Mouse (Mus musculus) heart, embryonic 14.5 days (tissue): ENCODE measurements at regions not wholly inside any gene's neighbourhood (a gene's known extent, or its start where the extent isn't known, plus 50 kb on each side); places are given as distances from the start of the nearest gene placed in this dataset.
A peak's percentile ranks its signal among the peaks of the same experiment; 100 is the strongest.

Experiments used
- ATAC-seq: fragments of 200-750 bp; cut with Nextera tagmentation; 2 replicates; pipeline ENCODE4 v1.8.0; 2017; ENCODE audit warnings: low read depth, moderate TSS enrichment; ENCODE audit not compliant: insufficient number of reproducible peaks, insufficient read depth, low FRiP score
- H3K27ac ChIP-seq, 2 experiments: fragments of 200-500 bp in 1 of 2; fragments of 300-500 bp in 1 of 2; sonication (generic) in 1 of 2; replicated peaks in 1 of 2; 2 replicates each; pipeline ENCODE4 v1.5.1; 2012 to 2014; ENCODE audit warnings: low read depth in 2 of 2, low read length in 2 of 2, control low read depth in 1 of 2, mild to moderate bottlenecking in 1 of 2, mixed read lengths in 1 of 2; ENCODE audit not compliant: control insufficient read depth in 1 of 2, insufficient read depth in 1 of 2
- H3K27me3 ChIP-seq: fragments of 300-500 bp; sonication (generic); 2 replicates; pipeline ENCODE4 v1.6.1; 2014; ENCODE audit warnings: mild to moderate bottlenecking, low read length, control low read depth; ENCODE audit not compliant: control insufficient read depth, insufficient read depth
- H3K36me3 ChIP-seq: fragments of 300-500 bp; sonication (generic); 2 replicates; pipeline ENCODE4 v1.6.1; 2014; ENCODE audit warnings: mild to moderate bottlenecking, control low read depth, low read length, mixed read lengths; ENCODE audit not compliant: control insufficient read depth, insufficient read depth
- H3K4me1 ChIP-seq, 2 experiments: fragments of 200-500 bp in 1 of 2; fragments of 300-500 bp in 1 of 2; sonication (generic) in 1 of 2; 2 replicates each; pipeline ENCODE4 v1.6.1; 2012 to 2014; ENCODE audit warnings: low read length in 2 of 2, control low read depth in 1 of 2, mixed read lengths in 1 of 2; ENCODE audit not compliant: control insufficient read depth in 2 of 2, insufficient read depth in 2 of 2
- H3K4me2 ChIP-seq: fragments of 300-500 bp; sonication (generic); 2 replicates; pipeline ENCODE4 v1.6.1; 2014; ENCODE audit warnings: mild to moderate bottlenecking, low read length
- H3K4me3 ChIP-seq, 2 experiments: fragments of 200-500 bp in 1 of 2; fragments of 300-500 bp in 1 of 2; sonication (generic) in 1 of 2; 2 replicates each; pipeline ENCODE4 v1.5.1; 2012 to 2014; ENCODE audit warnings: low read length in 2 of 2, mild to moderate bottlenecking in 2 of 2, control low read depth in 1 of 2, low read depth in 1 of 2, moderate library complexity in 1 of 2; ENCODE audit not compliant: control insufficient read depth in 1 of 2, insufficient read depth in 1 of 2
- H3K9ac ChIP-seq: fragments of 300-500 bp; sonication (generic); 2 replicates; pipeline ENCODE4 v1.6.1; 2014; ENCODE audit warnings: mild to moderate bottlenecking, low read length
- H3K9me3 ChIP-seq: fragments of 300-500 bp; sonication (generic); 2 replicates; pipeline ENCODE4 v1.6.1; 2016; ENCODE audit warnings: low read length, control low read depth; ENCODE audit not compliant: control insufficient read depth
- WGBS: fragments of 180-500 bp; shearing (Covaris S2); extraction: QIAGEN DNeasy Blood & Tissue Kit; methylation state at CpG from one replicate; pipeline ENCODE4 v1.1.7; 2014; 5-methylcytosine and 5-hydroxymethylcytosine counted together

GRCm38 (mm10) chr5:77581702-77582101, 173.9 kb upstream of the Igfbp7 start:
- Histone ChIP-seq H3K27ac (peak overlapping the region in 1 of 2 experiments; percentile 77; a peak in 1 of 4 replicates), H3K27me3 (no peaks in the 10 kb centered on the region), H3K36me3 (no peaks in the 10 kb centered on the region), H3K4me3 (no peak overlapping the region), H3K9ac (no peak overlapping the region), H3K9me3 (no peaks in the 10 kb centered on the region), H3K4me2 (no peak overlapping the region; the same call in 1 of the 2 replicates), H3K4me1 (peaks cover 14 to 27% of the 10 kb centered on the region in 2 experiments)
- ATAC-seq = no peak
- 62% methylated on average over 6 of the region's 6 CpGs for WGBS

- H3K9ac ChIP-seq = no peak overlapping the region
- no peaks in the 10 kb centered on the region for H3K9me3 ChIP-seq
- no peak overlapping the region for H3K4me3 ChIP-seq
- ATAC-seq = no peak
- H3K27me3 ChIP-seq = no peaks in the 10 kb centered on the region
- peaks cover 14 to 30% of the 10 kb centered on the region in 2 experiments for H3K4me1 ChIP-seq
- H3K36me3 ChIP-seq = no peaks in the 10 kb centered on the region
- peak overlapping the region; percentile 77 to 82 for H3K27ac ChIP-seq
- H3K4me2 ChIP-seq = peak overlapping the region; percentile 52
- 35% methylated on average over 6 of the region's 6 CpGs for WGBS
Observed at GRCm38 (mm10) chr5:77581106-77581638, 173.3 kb upstream of the Igfbp7 start.

- H3K4me1 ChIP-seq = peaks cover 14 to 30% of the 10 kb centered on the region in 2 experiments
- WGBS = 22% methylated on average over 20 of the region's 20 CpGs
- H3K27ac ChIP-seq = peak overlapping the region; percentile 77 to 82
- peak overlapping the region in 1 of 2 experiments; percentile 11; a peak in 2 of 4 replicates for H3K4me3 ChIP-seq
- H3K4me2 ChIP-seq = peak overlapping the region; percentile 52
- no peaks in the 10 kb centered on the region for H3K27me3 ChIP-seq
- no peaks in the 10 kb centered on the region for H3K9me3 ChIP-seq
- H3K36me3 ChIP-seq = no peaks in the 10 kb centered on the region
- no peak; the same call in 1 of the 2 replicates for ATAC-seq
- H3K9ac ChIP-seq = no peak overlapping the region
Observed at GRCm38 (mm10) chr5:77579826-77580745, 172.2 kb upstream of the Igfbp7 start.

GRCm38 (mm10) chr5:77576881-77577280, 169.0 kb upstream of the Igfbp7 start:
- Histone ChIP-seq H3K27me3 (no peaks in the 10 kb centered on the region), H3K4me3 (no peak overlapping the region), H3K9ac (no peak overlapping the region), H3K36me3 (no peaks in the 10 kb centered on the region), H3K4me1 (peaks cover 14 to 30% of the 10 kb centered on the region in 2 experiments), H3K4me2 (no peak overlapping the region), H3K27ac (no peak overlapping the region), H3K9me3 (no peaks in the 10 kb centered on the region)
- ATAC-seq = no peak
- 75% methylated on average over 5 of the region's 5 CpGs for WGBS

GRCm38 (mm10) chr5:77575780-77576179, 167.9 kb upstream of the Igfbp7 start:
- 82% methylated on average over 8 of the region's 8 CpGs for WGBS
- ATAC-seq = no peak

GRCm38 (mm10) chr5:77570364-77570763, 162.5 kb upstream of the Igfbp7 start:
- H3K4me2 ChIP-seq = no peak overlapping the region
- H3K9ac ChIP-seq = no peak overlapping the region
- no peaks in the 10 kb centered on the region for H3K27me3 ChIP-seq
- no peaks in the 10 kb centered on the region for H3K9me3 ChIP-seq
- H3K4me1 ChIP-seq = peaks cover 0 to 4% of the 10 kb centered on the region in 2 experiments; a peak in 1 of 4 replicates
- WGBS = 48% methylated on average over 9 of the region's 9 CpGs
- no peak overlapping the region for H3K27ac ChIP-seq
- no peaks in the 10 kb centered on the region for H3K36me3 ChIP-seq
- no peak for ATAC-seq
- H3K4me3 ChIP-seq = no peak overlapping the region

More at GRCm38 (mm10) chr5:77575780-77576179, 167.9 kb upstream of the Igfbp7 start:
- H3K4me3 ChIP-seq = no peak overlapping the region
- H3K4me1 ChIP-seq = peaks cover 10 to 20% of the 10 kb centered on the region in 2 experiments
- H3K9ac ChIP-seq = no peak overlapping the region
- no peak overlapping the region for H3K4me2 ChIP-seq
- H3K27ac ChIP-seq = no peak overlapping the region
- H3K9me3 ChIP-seq = no peaks in the 10 kb centered on the region
- no peaks in the 10 kb centered on the region for H3K27me3 ChIP-seq
- H3K36me3 ChIP-seq = no peaks in the 10 kb centered on the region

GRCm38 (mm10) chr5:77568121-77568520, 160.3 kb upstream of the Igfbp7 start:
- H3K27me3 ChIP-seq = no peaks in the 10 kb centered on the region
- WGBS = 71% methylated on average over 5 of the region's 5 CpGs
- no peaks in the 10 kb centered on the region for H3K9me3 ChIP-seq
- no peak overlapping the region for H3K27ac ChIP-seq
- H3K4me2 ChIP-seq = no peak overlapping the region
- H3K4me3 ChIP-seq = no peak overlapping the region
- H3K4me1 ChIP-seq = peaks cover 0 to 4% of the 10 kb centered on the region in 2 experiments; a peak in 1 of 4 replicates
- no peaks in the 10 kb centered on the region for H3K36me3 ChIP-seq
- ATAC-seq = no peak
- no peak overlapping the region for H3K9ac ChIP-seq
